Mouse (Mus musculus) left cerebral cortex, postnatal 14 days (tissue): Measurements from ENCODE around the gene Col12a1. TPM values are rescaled to one million over a fixed set of nuclear protein-coding genes. Genes with fewer than 3 reads are reported as not detected.
"Not testable (repeated sequence)": the region's sequence is repeated elsewhere in the genome, so short reads cannot be mapped to it uniquely, and the experiment has no call there.

Source experiments
- DNase-seq, 2 experiments: peaks; one replicate each; pipeline ENCODE4 v3.0.0; 2021 to 2022; ENCODE audit warnings: low spot score in 2 of 2, mixed read lengths in 1 of 2
- intact Hi-C: fragments of 180-260 bp; cut with DNase I; formaldehyde crosslinking; loops from one replicate; pipeline ENCODE4 v1.15.1; 2025
- total RNA-seq, 2 experiments: library from RNA; stranded (reverse); gene quantifications; 2 replicates each; pipeline ENCODE4 v1.2.3; 2021

Gene Col12a1
- total RNA-seq, 2 experiments from 2014 or later: 7.0 to 7.8 TPM

DNA sequence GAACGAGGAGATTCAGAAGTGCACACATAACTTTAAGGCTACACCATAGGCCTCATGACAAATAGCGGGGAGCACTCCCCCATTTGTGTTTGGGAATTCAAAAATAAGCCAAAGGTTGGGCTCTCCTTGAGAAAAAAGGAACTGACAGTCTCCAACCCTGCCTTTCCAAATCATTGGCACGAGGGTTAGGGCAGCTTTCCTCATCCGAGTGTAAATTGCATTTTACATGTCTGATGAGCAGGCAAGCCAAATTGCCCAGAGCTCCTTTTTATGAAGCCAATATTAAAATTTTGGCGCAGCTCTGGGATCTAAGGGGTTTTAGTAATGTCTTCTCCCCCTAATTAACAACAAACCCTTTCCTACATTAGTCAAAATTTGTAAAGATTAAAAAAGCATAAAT, 2.1 kb downstream of the Col12a1 start:
- DNase-seq: no peak

DNA sequence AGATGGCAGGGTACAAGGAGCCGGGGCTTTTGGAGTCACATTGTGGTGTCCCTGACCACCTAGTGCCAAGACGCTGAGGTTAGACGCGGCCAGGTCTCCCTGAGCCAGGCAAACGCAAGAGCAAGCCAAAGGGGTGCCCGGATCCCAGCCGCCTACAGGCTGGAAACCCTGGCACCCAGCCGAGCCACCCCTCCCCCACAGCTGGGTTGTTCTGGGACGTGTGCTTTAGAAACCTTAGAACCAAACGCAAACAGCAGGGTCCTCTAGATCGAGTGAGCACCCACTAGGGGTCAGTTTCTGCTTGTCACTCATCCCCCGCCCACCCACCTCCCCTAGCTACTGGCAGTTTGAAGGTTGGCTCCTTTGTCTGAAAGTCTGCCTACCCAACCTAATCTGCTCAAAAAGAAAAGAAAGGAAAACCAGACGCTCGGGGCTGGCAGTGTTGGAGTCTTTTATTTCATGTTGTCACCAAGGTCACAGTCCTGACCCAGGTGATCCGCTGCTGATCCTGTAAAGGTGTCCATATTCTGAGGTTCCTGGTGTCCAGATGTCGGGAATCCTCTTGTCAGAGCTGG, 4.1 kb downstream of the Col12a1 start:
- intact Hi-C loops: loop anchor here (5.0 kb wide), 4 partner anchors 607 to 1067 kb away; no protein-coding TSS in a partner anchor
- DNase-seq: peak in 1 of 2 experiments; percentile 17

More for the DNA sequence above, 2.1 kb downstream of the Col12a1 start:
- intact Hi-C loops: loop anchor here (5.0 kb wide), 4 partner anchors 609 to 1069 kb away; no protein-coding TSS in a partner anchor

DNA sequence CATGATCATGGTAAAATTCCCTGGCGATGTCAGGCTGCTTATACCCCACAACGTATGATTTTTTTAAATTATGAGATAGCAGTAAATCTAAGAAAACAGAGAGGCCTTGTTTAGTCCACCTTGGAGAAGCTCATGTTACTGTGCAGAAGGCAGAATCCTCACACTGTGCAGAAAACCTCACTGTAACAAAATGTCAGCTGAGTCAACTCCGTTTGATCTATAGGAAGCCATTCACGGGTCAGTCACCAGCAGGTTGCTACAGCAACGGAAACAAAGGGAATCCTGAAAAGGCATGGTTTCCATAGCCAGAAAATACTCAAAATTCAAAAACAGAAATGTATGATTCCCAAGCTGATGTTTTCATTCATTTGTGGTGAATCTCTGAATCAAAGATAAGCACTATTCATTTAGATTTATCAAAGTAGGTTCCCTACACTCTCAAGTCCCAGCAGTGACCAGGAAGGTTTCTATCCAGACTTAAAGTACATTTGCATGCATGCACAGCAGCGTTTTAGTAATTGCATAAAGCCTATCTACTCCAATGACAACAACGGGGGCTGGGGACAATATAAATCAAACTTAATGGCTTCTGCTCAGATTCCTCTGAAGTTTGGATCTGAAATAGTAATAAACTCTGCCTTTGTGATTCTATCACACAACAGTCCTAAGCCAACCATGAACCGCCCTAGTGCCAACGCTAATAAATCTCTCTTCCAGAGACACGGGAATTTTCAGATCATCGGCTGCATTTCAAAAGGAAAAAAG, 28.7 kb downstream of the Col12a1 start:
- intact Hi-C loops: no loop called here
- DNase-seq: no peak

DNA sequence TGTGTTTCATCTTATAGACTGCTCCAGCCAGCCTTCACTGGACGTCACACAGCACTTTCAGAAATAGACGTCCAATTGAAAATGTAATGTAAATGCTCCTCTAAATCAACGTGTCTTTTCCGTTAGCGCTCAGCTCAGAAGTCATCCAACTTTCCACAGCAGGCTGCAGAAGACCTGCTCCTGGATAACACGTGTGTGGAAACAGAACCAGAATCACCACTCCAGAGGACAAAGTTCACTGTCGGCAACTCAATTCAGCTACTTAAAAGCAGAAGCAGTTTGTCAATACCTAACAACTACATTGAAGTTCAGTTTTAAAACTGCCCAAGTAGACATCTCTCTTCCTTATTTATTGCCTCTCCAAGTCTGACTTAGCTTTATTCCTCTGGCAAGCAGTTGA, 29.3 kb downstream of the Col12a1 start:
- intact Hi-C loops: no loop called here
- no peak for DNase-seq

DNA sequence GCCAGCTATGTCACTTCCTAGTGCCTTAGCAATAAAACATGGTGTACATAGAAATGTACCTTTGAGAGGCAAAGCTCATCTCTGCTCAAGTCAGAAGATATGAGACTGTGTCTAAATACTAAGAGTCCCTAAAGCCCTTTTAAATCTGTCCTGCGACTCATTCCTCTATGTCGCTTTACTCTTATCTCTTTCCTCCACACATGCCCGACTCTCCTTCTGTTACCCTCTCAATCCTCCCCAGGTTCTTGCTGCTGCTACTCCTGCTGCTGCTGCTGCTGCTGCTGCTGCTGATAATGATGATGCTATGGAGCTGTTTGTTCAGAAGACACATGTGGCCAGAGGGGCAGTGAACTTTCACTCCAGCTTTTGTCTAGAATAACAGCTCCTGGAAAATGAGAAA, 31.4 kb downstream of the Col12a1 start:
- no peak for DNase-seq
- intact Hi-C loops: no loop called here

DNA sequence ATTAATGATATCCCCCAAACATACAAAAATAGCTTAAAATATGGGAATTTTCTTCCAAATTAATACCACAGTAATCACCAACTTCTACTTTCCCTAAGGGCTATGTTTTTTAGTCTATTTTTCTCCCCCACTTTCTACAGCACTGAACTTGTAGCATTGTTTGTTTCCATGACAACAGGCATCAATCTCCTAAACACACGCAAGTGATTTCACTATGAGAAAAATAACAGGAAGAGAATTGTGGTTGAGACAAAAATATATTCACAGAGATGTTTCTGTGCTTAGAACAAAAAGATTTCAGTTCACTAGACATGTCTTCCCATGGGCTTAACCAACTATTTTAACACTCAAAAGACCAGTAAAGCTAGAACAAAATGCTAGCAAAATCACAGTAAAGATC, 32.6 kb downstream of the Col12a1 start:
- intact Hi-C loops: no loop called here
- no peak for DNase-seq

DNA sequence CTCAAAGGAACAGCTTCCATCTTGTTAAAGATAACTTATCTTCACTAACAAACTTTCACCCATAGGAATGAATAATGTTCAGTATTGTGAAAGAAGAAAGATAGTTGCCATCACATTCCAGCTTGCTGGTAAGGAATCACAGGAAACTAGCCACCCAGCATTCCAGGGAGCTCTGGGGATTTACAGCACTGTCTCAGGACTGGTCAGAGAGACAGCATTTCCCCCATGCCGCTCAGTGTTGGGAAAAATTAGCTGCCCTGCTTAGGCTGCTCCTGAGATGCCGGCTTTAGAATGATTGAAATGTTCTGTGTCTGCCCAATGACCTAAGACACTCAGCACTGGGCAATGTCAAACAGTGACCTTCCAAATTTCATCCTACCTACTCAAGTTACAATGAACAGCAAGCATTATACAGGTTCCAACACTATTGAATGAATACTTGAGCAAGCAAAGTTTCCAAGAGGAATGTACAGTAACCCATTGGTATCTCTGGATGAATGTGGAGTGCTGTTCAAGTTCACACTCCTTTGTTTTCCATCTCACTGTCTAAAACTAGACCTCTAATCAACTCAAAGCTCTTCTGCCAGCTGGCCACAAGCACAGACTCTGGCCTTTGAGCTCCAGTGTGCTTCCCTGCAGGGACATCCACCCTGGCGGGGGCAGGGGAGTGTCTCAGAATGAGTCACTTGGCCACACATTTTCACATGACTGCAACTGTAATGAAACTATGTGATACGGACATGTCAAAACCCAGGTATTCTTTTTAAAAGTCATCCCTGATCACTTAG, 38.0 kb downstream of the Col12a1 start:
- intact Hi-C loops: no loop called here
- no peak for DNase-seq

DNA sequence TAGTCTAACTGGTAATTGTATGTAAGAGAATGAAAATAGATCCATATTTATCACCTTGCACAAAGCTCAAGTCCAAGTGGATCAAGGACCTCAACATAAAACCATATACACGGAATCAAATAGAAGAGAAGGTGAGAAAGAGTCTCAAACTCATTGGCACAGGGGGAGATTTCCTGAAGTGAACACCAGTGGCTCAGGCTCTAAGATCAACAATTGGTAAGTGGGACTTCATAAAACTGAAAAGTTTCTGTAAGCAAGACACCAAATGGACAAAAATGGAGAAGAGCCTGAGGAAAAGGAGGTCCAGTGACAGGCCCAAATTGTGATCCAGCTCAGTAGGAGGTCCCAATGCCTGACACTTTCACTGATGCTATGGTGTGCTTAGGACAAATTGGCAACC, 49.8 kb downstream of the Col12a1 start:
- intact Hi-C loops, DNase-seq: not testable (repeated sequence)

DNA sequence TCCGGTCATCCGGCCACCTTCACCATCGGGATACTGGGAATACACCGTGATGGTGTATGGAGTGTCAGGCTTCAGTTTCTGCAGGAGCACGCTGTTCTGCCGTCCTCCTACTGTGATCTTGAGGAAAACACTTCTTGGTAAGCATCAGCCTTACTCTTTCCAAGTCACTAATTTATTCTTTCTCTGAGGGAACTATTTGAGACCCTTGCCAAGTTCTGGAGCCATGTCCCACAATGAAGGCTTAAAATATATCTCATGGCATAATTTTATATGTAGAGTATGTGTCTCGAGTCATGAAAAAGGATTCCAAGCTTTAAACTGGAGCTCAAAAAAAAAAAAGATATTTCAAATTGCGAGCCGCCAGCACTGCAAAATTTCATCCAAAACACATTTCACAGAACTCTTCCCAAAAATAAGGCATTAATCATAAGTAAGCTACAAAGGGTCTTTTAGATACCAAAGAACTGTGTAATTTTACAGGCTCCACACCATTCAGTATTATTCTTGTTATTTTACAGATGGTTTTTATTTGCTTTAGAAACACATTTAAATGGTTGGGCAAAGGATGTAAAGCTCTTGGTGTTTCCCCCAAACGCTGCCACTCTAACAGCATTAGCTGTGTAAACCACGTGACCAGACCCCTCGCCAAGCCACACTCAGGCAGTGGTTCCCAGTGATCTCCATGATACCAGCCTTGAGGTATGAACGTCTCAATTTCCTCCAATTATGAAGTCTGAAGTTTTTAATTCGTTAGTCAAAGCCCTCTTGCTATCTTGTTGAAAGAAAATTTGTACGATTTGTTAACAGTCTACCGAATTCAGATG, 65.1 kb downstream of the Col12a1 start:
- intact Hi-C loops: no loop called here
- peak; percentile 3 to 8 for DNase-seq

DNA sequence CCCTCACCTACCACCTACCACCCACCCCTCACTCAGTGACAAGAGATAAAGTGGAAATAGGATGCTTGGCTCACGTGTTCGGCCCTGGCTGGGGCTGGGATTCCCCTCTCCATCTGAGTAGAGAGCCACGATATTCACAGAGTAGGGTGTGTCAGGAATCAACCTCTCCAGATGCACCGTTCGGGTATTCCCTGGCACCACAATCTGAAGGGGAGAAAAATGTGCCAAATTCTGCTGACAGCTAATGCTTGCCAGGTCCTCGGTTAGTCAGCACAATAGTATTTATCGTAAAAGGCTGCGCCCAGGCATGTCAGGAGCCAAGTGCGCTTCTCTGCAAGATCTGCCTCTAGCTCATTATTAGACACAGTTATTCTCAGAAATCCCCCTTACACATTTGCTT, 70.0 kb downstream of the Col12a1 start:
- no peak for DNase-seq

DNA sequence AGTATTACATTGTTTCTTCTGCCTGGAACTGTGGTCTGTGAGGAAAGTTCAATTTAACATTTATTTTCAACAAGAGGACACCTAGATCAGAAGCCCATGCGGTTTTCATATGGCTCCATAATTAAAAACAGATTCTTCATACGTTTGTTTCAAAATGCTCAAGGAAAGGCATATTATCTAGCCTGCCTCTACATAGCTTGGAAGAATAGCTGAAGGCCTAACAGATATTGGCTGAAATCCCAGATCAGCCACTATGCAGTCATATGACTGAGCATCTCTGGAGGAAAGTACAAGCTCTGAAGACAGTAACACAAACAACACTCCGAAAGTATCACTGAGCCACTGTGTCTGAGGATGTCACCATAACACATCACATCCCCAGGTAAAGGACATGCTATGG, 72.9 kb downstream of the Col12a1 start:
- DNase-seq: no peak
- intact Hi-C loops: no loop called here

More for the DNA sequence above, 70.0 kb downstream of the Col12a1 start:
- intact Hi-C loops: no loop called here

DNA sequence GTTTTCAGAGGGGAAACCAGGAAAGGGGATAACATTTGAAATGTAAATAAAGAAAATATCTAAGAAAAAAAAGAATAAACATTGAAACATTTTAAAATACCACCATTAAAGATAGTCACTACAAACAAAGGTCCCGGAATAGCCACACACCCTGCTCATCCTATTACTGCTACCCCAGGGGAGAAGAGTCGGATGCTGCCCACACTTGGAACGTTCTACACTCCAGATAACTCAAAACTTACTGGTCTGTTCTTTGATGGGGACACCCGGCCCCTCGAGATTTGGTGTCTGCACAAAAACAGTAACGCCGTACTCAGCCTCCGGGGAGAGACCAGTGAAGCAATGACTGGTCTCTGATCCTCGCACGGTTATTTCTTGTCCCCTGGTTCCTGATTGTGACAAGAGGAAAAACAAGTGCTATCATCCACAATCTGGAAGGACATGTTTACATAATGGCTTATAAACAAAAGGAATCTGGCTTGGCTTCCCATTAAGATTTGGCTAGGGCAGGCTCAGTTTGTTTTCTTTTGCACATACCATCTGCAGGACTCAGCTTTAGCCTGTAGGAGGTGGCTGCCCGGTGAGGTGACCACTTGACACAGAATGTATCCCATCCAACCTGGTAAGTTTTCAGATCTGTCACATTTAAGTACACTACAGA, 79.1 kb downstream of the Col12a1 start:
- DNase-seq: no peak
- intact Hi-C loops: no loop called here

DNA sequence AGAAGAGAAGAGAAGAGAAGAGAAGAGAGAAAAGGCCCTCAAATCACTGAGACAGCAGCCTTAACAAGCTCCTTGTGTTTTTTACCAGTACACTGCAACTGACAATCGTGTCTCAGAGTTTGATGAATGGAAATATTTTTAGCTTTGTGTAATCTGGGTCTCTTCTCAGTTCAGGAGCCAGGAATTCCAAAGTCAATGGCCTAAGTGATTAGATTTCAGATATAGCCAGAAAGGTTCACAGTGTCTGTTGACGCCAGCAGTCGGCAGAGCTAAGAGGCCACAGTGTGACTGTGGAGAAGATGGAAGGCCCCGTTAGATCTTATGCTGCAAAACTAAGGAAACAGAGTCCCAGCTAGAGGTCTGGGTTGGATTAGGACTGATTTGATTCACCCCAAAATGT, 80.8 kb downstream of the Col12a1 start:
- no peak for DNase-seq
- intact Hi-C loops: no loop called here

DNA sequence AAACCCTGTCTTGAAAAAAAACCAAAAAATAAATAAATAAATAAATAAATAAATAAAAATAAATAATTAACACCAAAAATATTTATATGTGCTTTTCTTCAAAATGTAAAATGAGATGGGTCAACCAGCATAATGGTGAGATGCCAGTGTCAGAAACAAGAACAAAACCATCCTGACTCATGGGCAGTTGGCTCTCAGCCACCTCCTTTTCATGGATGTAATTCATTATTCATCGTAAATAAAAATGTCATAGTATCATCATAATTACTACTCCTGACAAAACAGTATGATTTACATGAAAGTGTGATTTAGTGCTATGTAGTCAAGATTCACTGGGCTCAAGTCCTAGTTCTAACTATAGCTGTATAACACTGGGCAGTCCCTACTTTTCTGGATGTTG, 84.6 kb downstream of the Col12a1 start:
- DNase-seq: no peak
- intact Hi-C loops: no loop called here

DNA sequence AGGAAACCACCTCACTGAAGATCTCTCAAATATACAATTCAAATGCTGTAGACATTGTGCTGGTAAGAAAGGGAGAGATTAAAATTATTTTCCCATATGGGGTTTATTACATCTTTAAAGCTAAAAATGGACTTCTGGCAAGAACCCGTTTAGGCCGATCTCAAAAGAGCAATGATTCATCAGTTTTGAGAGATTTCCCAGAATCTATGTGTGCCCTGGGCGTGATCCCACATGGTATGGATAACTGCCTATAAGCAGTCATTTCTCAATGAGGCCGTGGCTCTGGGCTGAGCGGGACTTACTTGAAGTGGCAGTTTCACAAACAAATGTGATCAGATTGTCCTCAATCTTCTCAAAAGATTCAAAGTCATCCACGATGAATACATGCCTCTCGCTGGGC, 87.4 kb downstream of the Col12a1 start:
- no peak for DNase-seq
- intact Hi-C loops: no loop called here

DNA sequence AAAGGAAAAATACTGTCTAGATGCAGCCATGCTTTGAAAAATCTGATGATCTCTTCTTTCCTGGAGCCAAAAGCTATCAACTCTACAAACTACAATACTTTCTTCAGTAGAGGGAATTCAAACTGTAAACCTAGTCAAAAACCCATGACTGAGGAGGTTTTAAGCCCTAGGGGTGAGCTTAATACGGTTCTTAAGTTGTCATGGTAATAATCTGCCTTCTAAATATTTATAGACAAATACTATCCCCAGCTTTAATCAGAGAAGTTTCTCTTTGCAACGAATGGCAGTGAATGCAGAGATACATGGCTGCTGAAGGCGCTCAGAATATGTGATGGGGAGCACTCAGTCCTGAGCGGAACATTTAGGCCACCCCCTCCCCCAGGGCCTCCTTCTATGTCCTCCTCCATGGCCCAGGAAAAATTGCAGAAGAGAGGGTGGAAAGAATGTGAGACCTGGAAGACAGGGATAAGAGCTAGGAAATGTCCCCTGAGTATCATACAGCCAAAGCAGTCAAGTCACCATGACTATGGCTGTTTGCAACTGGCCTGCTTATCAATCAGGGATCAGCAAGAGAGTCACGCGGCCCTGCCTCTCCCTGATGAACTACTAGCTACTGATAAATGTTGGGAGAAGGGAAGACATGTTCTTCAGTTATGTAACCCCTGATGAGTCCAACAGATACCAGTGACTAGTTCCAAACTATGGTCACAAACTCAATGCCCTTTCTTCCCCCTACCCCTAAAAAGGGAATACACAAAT, 99.6 kb downstream of the Col12a1 start:
- DNase-seq: no peak
- intact Hi-C loops: no loop called here

DNA sequence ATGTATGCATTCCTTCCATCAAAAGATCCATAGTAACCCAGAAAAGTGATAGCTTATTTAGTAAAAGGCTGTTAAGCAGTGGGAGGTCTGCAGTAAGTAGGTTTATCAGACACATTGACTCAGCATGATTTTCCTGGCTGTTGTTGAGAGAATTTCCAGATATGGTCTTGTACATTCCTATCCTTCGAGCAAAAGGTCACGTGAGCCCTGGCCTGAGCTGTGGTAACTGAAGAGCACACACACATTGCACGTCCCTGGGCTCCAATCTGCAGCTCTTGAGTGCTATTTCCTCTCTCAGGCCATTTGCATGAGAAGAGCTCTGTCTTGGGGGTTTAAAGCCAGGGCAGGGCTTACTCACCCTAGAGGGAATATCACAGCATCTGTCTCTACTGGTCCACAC, 101.3 kb downstream of the Col12a1 start:
- intact Hi-C loops: no loop called here

DNA sequence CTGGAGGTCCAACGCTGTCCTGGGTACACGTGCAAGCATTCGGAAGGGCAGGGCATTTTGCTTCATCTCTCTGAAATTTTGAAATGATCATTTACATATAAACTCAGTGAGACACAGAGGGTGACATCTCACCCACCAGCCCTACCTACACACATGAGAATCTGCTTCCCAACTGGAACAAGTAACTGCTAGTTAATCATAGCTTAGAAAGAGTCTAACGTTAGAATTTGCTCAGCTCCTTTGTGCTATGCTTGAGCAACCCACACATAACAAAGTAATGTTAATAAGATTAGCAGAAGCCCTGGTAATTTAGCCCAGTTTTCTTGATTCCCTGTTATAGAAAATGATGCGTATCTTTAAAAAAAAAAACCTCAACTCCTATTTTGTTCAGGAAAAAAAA, 102.6 kb downstream of the Col12a1 start:
- intact Hi-C loops: no loop called here
- no peak for DNase-seq

More for the DNA sequence above, 101.3 kb downstream of the Col12a1 start:
- DNase-seq: no peak
